Mouse (Mus musculus) neural tube, embryonic 14.5 days (tissue): Measurements from ENCODE around the gene Rab13. TPM values are rescaled to one million over a fixed set of nuclear protein-coding genes. Genes with fewer than 3 reads are reported as not detected.

Experiments used
- ATAC-seq: fragments of 200-750 bp; cut with Nextera tagmentation; 2 replicates; pipeline ENCODE4 v1.8.0; 2017; ENCODE audit warnings: low read depth, mild to moderate bottlenecking, moderate TSS enrichment, moderate library complexity
- H3K27ac ChIP-seq: fragments of 300-500 bp; sonication (generic); 2 replicates; pipeline ENCODE4 v1.5.1; 2014; ENCODE audit warnings: low read depth, mild to moderate bottlenecking, control low read depth, low read length, moderate library complexity, mixed read lengths
- H3K27me3 ChIP-seq: fragments of 300-500 bp; sonication (generic); 2 replicates; pipeline ENCODE4 v1.6.1; 2014; ENCODE audit warnings: low read length; ENCODE audit not compliant: control insufficient read depth, insufficient read depth
- H3K36me3 ChIP-seq: fragments of 300-500 bp; sonication (generic); 2 replicates; pipeline ENCODE4 v1.6.1; 2014; ENCODE audit warnings: low read length, mixed read lengths; ENCODE audit not compliant: control insufficient read depth, insufficient read depth
- H3K4me1 ChIP-seq: fragments of 300-500 bp; sonication (generic); 2 replicates; pipeline ENCODE4 v1.6.1; 2014; ENCODE audit warnings: low read length; ENCODE audit not compliant: control insufficient read depth, insufficient read depth
- H3K4me2 ChIP-seq: fragments of 300-500 bp; sonication (generic); 2 replicates; pipeline ENCODE4 v1.6.1; 2014; ENCODE audit warnings: mild to moderate bottlenecking, low read depth, low read length, control low read depth
- H3K4me3 ChIP-seq: fragments of 300-500 bp; sonication (generic); 2 replicates; pipeline ENCODE4 v1.5.1; 2014; ENCODE audit warnings: low read depth, low read length, control low read depth, mixed read lengths
- H3K9ac ChIP-seq: fragments of 300-500 bp; sonication (generic); replicated peaks from 2 replicates; pipeline ENCODE4 v1.6.1; 2014; ENCODE audit warnings: low read depth, mild to moderate bottlenecking, control low read depth, low read length, mixed read lengths
- H3K9me3 ChIP-seq: fragments of 300-500 bp; sonication (generic); 2 replicates; pipeline ENCODE4 v1.6.1; 2016; ENCODE audit warnings: low read length; ENCODE audit not compliant: control insufficient read depth
- WGBS: fragments of 180-500 bp; shearing (Covaris S2); extraction: QIAGEN DNeasy Blood & Tissue Kit; methylation state at CpG from one replicate; pipeline ENCODE4 v1.1.7; 2014; 5-methylcytosine and 5-hydroxymethylcytosine counted together
- polyA plus RNA-seq: library from polyadenylated mRNA; unstranded; fragments of >200 nt; fragmentation: Nextera tagmentation; extraction: Ambion mirVana; gene quantifications from 2 replicates; pipeline ENCODE4 v1.2.1, GENCODE M21; 2014

Gene Rab13
- 8.0 and 12.4 TPM in 2 replicates for polyA plus RNA-seq

- Histone ChIP-seq H3K9ac (peak within 1 kb of the TSS; percentile 79), H3K9me3 (no peaks in the 10 kb centered on the region), H3K4me2 (peak within 1 kb of the TSS; percentile 95), H3K4me3 (peak within 1 kb of the TSS; percentile 90), H3K27me3 (no peaks in the 10 kb centered on the region), H3K36me3 (peaks cover 34% of the 10 kb centered on the region), H3K27ac (peak within 1 kb of the TSS; percentile 84), H3K4me1 (peaks cover 21% of the 10 kb centered on the region)
- peak; percentile 94 for ATAC-seq
- under 1% methylated on average over 42 of the region's 42 CpGs for WGBS
These were observed at the start of gene Rab13, which contains the start of gene Rps27 for GRCm38 (mm10) chr3:90213377-90213866. Gene Rab13, plus strand, starts transcription at chr3:90213695. Gene Rps27, minus strand, starts transcription at chr3:90213651.

DNA sequence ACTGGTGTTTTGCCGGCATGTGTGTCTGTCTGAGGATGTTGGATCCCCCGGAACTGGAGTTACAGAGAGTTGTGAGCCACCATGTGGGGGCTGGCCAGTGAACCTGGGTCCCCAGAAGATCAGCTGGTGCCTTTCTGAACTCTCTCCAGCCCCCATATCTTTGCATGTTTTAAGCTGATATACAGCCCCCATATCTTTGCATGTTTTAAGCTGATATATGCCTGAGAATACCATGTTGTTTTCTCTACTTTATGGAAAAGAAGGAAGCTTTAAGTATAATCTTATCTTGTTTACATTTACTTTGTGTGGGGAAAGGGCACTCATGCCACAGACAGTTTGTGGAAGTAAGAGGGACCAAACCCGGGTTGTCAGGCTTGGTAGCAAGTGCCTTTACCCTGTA lies 33.9 kb upstream of the Rab13 start:
- Histone ChIP-seq H3K4me2 (no peak overlapping the region), H3K9ac (no peak overlapping the region), H3K9me3 (no peaks in the 10 kb centered on the region), H3K36me3 (no peaks in the 10 kb centered on the region), H3K27ac (no peak overlapping the region), H3K4me3 (no peak overlapping the region), H3K4me1 (no peaks in the 10 kb centered on the region), H3K27me3 (no peaks in the 10 kb centered on the region)
- 82% methylated on average over 3 of the region's 3 CpGs for WGBS
- no peak for ATAC-seq

GRCm38 (mm10) chr3:90183581-90183980 lies 29.9 kb upstream of the Rab13 start:
- no peak overlapping the region for H3K4me3 ChIP-seq
- no peaks in the 10 kb centered on the region for H3K9me3 ChIP-seq
- no peaks in the 10 kb centered on the region for H3K4me1 ChIP-seq
- H3K4me2 ChIP-seq, result no peak overlapping the region
- H3K36me3 ChIP-seq, result no peaks in the 10 kb centered on the region
- no peaks in the 10 kb centered on the region for H3K27me3 ChIP-seq
- no peak overlapping the region for H3K9ac ChIP-seq
- H3K27ac ChIP-seq, result no peak overlapping the region
- ATAC-seq, result no peak
- WGBS, result 77% methylated on average over 3 of the region's 3 CpGs

GRCm38 (mm10) chr3:90190859-90191510 lies 22.5 kb upstream of the Rab13 start:
- Histone ChIP-seq H3K9me3 (no peaks in the 10 kb centered on the region), H3K4me1 (no peaks in the 10 kb centered on the region), H3K27me3 (no peaks in the 10 kb centered on the region), H3K27ac (no peak overlapping the region), H3K4me3 (no peak overlapping the region), H3K4me2 (no peak overlapping the region), H3K36me3 (no peaks in the 10 kb centered on the region), H3K9ac (no peak overlapping the region)
- ATAC-seq, result no peak
- WGBS, result 84% methylated on average over 11 of the region's 11 CpGs

DNA sequence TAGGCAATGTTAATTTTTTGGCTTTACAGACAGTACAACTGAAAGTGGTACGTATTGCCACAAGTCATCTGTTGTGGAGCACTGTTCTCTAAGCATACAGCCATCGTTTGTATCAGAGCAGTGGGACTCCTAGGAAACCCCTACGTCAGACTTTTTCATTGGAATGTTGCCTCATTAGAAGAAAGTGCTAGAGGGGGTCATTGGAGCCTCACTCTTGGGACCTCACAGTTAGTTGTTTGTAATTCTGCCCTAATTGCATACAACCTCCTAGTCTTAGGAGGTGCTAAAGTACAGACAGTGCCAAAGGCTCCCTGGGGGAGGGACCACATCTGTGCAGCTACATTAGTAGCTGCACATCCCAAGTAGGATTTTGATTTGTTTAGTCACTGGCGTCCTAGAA lies 18.7 kb upstream of the Rab13 start:
- Histone ChIP-seq H3K27me3 (no peaks in the 10 kb centered on the region), H3K4me1 (no peaks in the 10 kb centered on the region), H3K36me3 (no peaks in the 10 kb centered on the region), H3K4me3 (no peak overlapping the region), H3K27ac (no peak overlapping the region), H3K9me3 (no peaks in the 10 kb centered on the region), H3K4me2 (no peak overlapping the region), H3K9ac (no peak overlapping the region)
- ATAC-seq, result no peak
- 43% methylated on average over 4 of the region's 4 CpGs for WGBS

DNA sequence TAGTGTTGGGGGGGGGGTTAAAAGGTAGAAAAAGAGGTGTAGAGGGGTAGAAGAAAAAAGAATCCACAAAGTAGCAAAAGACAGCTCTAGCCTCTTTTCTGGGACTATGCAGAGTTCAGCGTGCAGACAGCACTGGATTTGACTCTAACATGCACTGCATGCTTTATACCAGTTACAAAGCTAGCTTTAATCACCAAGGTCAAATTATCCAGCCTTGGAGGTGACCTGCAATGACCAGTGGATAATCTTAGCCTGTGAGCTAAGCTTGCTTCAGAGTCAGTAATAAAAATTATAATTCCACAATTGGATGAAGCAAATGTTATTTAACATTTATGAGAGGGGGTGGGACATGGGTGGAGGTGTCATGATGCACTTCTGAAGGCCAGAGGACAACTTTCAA lies 17.9 kb upstream of the Rab13 start:
- Histone ChIP-seq H3K4me2 (no peak overlapping the region), H3K27ac (no peak overlapping the region), H3K4me3 (no peak overlapping the region), H3K9ac (no peak overlapping the region), H3K4me1 (no peaks in the 10 kb centered on the region), H3K36me3 (no peaks in the 10 kb centered on the region), H3K27me3 (no peaks in the 10 kb centered on the region), H3K9me3 (no peaks in the 10 kb centered on the region)
- 65% methylated on average over 1 of the region's 1 CpGs for WGBS
- no peak for ATAC-seq

DNA sequence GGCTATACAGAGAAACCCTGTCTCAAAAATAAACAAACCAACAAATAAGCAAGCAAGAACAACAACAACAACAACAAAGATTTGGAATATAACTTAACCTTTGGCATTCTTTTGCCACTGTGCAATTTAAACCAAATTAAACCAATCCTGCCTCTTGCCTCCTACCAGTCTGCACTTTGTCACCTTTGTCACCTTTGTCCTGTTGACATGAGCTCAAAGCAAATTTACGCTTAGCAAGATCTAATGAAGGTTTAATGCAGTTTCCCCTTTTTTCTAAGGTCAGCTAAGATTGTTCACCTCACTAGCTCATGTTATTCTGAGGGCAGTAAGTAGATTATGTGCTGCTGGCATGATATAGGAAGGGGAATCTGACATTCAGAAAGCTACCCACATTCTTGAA lies 15.9 kb upstream of the Rab13 start:
- Histone ChIP-seq H3K4me2 (no peak overlapping the region), H3K27me3 (no peaks in the 10 kb centered on the region), H3K4me3 (no peak overlapping the region), H3K36me3 (no peaks in the 10 kb centered on the region), H3K4me1 (no peaks in the 10 kb centered on the region), H3K9ac (no peak overlapping the region), H3K27ac (no peak overlapping the region), H3K9me3 (no peaks in the 10 kb centered on the region)
- ATAC-seq, result no peak
- WGBS, result 83% methylated on average over 1 of the region's 1 CpGs

- Histone ChIP-seq H3K9me3 (no peaks in the 10 kb centered on the region), H3K4me2 (no peak overlapping the region), H3K36me3 (peaks cover under 1% of the 10 kb centered on the region; the same call in 1 of the 2 replicates), H3K9ac (no peak overlapping the region), H3K4me1 (no peaks in the 10 kb centered on the region), H3K4me3 (no peak overlapping the region), H3K27ac (no peak overlapping the region), H3K27me3 (no peaks in the 10 kb centered on the region)
- WGBS, result 65% methylated on average over 1 of the region's 1 CpGs
- ATAC-seq, result no peak
These were observed 10.6 kb upstream of the Rab13 start for GRCm38 (mm10) chr3:90202884-90203283.

DNA sequence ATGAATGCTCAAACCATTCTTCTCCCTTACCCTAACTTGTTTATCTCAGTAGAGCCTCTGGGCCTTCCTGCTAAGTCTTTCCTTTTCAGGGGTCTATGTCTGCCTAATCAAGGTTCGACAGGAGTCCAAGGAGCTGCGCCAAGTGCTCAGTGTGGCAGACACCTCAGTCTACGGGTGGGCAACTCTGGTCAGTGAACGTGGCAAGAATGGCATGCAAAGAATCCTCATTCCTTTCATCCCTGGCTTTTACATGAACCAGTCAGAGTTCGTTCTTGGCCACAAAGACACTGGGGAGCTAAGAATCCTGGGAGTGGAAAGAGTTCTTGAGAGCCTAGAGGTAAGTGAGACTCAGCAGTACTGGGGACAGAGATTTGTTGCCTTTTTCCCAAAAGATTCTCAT lies 9.9 kb upstream of the Rab13 start:
- Histone ChIP-seq H3K4me1 (no peaks in the 10 kb centered on the region), H3K27ac (no peak overlapping the region), H3K9me3 (no peaks in the 10 kb centered on the region), H3K4me3 (no peak overlapping the region), H3K9ac (no peak overlapping the region), H3K36me3 (peaks cover 8% of the 10 kb centered on the region; the same call in 1 of the 2 replicates), H3K27me3 (no peaks in the 10 kb centered on the region), H3K4me2 (no peak overlapping the region)
- WGBS, result 82% methylated on average over 5 of the region's 5 CpGs
- no peak for ATAC-seq
